Mouse (Mus musculus): ENCODE measurements around the gene Gm9999.
"Not testable (repeated sequence)": the region's sequence is repeated elsewhere in the genome, so short reads cannot be mapped to it uniquely, and the experiment has no call there.

The Gm9999 gene

DNA sequence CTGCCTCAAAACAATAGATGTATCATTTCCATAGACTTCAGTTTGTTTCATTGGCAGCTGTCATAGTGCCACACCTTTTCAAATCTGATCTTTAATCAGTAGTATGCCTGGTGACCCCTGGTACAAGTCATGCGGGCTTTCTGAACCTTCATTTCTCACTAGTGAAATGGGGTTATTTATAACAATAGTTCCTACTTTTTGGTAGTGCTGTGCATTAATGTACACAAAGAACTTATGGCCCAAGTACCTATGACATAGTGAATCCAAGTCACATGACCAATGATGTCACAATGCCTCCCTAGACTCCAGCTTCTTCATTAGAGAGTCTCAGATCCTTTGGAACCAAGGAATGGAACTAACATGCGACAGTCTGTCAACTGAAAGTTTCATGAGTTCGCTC lies at the start of gene Gm9999:
Gene Gm9999, plus strand, starts transcription at position 301 of the 400 bp plus-strand sequence.
- in situ Hi-C loops (cut with MboI, MseI) = no loop called here

GRCm38 (mm10) chr7:46934788-46935187 lies 48.6 kb upstream of the Gm9999 start:
- in situ Hi-C loops (cut with MboI, MseI) = no loop called here

DNA sequence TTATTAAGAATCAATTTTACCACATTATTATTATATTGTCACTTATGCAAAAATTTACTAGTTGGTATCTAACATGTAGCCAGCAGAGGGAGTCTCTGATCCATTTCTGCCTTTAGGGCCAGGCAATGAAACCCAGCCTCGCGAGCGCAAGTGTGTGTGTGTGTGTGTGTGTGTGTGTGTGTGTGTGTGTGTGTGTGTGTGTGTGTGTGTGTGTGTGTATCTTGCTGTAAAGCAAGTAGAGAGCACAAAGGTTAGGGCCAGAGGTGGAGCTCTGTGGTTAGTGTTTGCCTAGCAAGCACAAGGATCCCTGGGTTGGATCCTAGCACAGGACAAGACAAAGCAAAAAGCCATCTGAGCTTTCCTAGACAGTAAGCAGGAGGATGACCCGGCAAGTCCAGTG lies 47.5 kb upstream of the Gm9999 start:
- in situ Hi-C loops (cut with MboI, MseI) = no loop called here

- in situ Hi-C loops (cut with MboI, MseI) = loop anchor here in 1 of 2 experiments (5.0 kb wide), 1 partner anchor 106 kb away; no protein-coding TSS in a partner anchor
Measured at GRCm38 (mm10) chr7:46957831-46958691, 25.3 kb upstream of the Gm9999 start, which contains the start of gene Uevld. Uevld (minus strand) TSS chr7:46958527.

GRCm38 (mm10) chr7:46958853-46959252 lies 24.5 kb upstream of the Gm9999 start:
- in situ Hi-C loops (cut with MboI, MseI) = loop anchor here in 1 of 2 experiments (5.0 kb wide), 1 partner anchor 107 kb away; no protein-coding TSS in a partner anchor

GRCm38 (mm10) chr7:46960991-46961390 lies 22.4 kb upstream of the Gm9999 start:
- in situ Hi-C loops (cut with MboI, MseI) = loop anchor here (5.0 to 10.0 kb wide), 4 partner anchors 56 to 1184 kb away; no protein-coding TSS in a partner anchor

DNA sequence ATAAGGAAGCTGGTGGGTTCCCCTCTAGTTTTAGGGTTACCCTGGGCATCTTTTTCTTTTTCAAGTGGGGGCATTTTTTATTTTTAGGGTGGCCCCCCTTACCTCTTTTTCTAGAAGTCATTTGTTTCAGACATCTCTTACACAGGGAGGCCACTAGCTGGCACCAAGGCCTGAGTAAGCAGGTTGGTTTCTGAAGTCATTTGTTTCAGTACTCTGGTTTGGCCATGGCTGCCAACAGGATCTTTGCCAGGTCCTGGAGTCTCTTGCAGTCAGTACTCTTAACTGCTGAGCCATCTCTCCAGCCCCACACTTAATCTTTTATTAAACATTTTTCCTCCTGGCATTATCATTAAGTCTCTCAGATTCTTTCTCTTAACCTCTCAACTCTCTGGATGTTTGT lies 21.2 kb upstream of the Gm9999 start:
- in situ Hi-C loops (cut with MboI, MseI) = loop anchor here (5.0 to 10.0 kb wide), 4 partner anchors 55 to 1183 kb away; no protein-coding TSS in a partner anchor

- in situ Hi-C loops (cut with MboI, MseI) = loop anchor here (5.0 to 10.0 kb wide), 4 partner anchors 54 to 1182 kb away; no protein-coding TSS in a partner anchor
Measured at GRCm38 (mm10) chr7:46962806-46963618, 20.4 kb upstream of the Gm9999 start.

GRCm38 (mm10) chr7:46964070-46964469 lies 19.3 kb upstream of the Gm9999 start:
- in situ Hi-C loops (cut with MboI, MseI) = loop anchor here (5.0 to 10.0 kb wide), 4 partner anchors 53 to 1181 kb away; no protein-coding TSS in a partner anchor

GRCm38 (mm10) chr7:46969898-46970297 lies 13.5 kb upstream of the Gm9999 start:
- in situ Hi-C loops (cut with MboI, MseI) = loop anchor here (5.0 to 10.0 kb wide), 2 partner anchors 37 to 1175 kb away; partner anchors contain the start of gene Spty2d1 (in 1 of the 2)

DNA sequence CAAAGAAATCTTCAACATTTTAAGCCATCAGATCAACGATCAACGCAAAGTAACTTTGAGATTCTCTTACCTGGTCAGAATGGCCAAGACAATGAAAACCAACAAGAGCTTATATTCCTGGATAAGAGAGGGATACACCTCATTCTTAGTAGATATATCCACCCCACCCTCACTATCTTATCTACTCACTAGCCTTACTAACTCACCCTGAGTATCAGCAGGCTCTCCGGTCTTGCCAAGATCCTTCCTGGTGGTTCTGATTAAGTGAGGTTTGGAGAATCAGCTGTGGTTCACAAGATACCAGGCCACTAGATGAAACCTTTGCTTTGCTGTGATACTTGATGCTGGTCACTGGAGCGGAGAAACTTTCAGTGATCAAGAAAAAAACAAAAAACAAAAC lies 8.7 kb upstream of the Gm9999 start:
- in situ Hi-C loops (cut with MboI, MseI) = no loop called here

- in situ Hi-C loops (cut with MboI, MseI) = no loop called here
Measured at GRCm38 (mm10) chr7:46975456-46975855, 7.9 kb upstream of the Gm9999 start.

GRCm38 (mm10) chr7:46985718-46986505 lies 2.5 kb downstream of the Gm9999 start:
- in situ Hi-C loops (cut with MboI, MseI) = no loop called here

DNA sequence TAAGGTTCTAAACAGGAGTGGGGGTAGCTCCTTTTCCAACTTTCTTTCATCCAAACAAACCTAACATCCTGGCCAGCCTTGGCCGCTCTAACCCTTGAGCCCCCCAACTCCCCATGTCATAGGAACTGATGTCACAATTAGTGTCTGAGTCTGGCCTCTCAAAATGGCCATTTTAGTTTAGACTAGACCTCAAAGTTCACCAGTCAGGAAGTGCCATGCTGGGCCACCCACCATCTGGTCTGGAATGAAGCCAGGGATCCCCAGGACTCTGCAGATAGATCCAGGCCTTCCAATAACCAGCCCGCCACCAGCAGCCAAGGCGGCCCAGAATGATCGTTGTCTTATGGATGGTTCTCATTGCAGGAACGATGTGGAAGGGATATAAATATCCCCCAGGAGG lies 3.3 kb downstream of the Gm9999 start:
- in situ Hi-C loops (cut with MboI, MseI) = no loop called here

GRCm38 (mm10) chr7:46987073-46987472 lies 3.7 kb downstream of the Gm9999 start:
- in situ Hi-C loops (cut with MboI, MseI) = no loop called here

DNA sequence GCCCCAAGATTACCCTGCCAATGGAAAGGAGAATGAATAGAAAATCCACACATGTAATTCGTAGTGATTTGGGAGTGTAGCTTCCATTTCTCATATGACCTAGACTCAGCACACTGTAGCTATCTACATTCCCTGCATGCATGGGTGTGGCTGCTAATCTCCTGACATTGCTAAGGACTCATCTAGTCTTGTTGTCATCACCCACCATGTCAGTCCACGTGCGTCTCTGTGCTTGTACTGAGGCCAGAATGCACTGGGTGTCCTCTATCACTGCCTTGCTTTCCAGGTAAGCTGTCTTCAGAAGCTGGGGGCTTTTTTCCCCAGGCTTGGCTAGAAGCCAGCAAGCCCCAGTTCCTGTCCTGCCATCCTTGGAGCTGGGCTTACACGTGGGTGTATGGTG lies 6.0 kb downstream of the Gm9999 start:
- in situ Hi-C loops (cut with MboI, MseI) = not testable (repeated sequence)

- in situ Hi-C loops (cut with MboI, MseI) = no loop called here
Measured at GRCm38 (mm10) chr7:46993079-46993478, 9.7 kb downstream of the Gm9999 start.

DNA sequence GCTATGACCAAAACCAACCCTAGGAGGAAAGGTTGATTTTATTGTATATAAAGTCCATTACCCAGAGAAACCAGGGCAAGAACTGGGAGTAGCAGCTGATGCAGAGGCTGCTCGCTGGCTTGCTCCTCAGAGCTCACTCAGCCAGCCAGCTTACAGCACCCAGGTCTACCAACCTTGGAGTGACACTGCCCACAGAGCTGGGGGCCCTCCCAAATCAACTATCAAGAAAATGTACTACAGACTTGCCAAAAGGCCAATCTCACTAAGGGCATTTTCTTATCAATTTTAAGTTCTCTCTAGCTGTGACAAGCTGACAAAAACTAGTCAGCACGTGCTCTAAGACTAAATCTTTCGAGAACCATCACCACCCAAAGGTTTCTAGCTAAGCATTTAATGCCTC lies 12.2 kb downstream of the Gm9999 start:
- in situ Hi-C loops (cut with MboI, MseI) = no loop called here

- in situ Hi-C loops (cut with MboI, MseI) = no loop called here
Measured at GRCm38 (mm10) chr7:46997008-46997407, 13.6 kb downstream of the Gm9999 start.

DNA sequence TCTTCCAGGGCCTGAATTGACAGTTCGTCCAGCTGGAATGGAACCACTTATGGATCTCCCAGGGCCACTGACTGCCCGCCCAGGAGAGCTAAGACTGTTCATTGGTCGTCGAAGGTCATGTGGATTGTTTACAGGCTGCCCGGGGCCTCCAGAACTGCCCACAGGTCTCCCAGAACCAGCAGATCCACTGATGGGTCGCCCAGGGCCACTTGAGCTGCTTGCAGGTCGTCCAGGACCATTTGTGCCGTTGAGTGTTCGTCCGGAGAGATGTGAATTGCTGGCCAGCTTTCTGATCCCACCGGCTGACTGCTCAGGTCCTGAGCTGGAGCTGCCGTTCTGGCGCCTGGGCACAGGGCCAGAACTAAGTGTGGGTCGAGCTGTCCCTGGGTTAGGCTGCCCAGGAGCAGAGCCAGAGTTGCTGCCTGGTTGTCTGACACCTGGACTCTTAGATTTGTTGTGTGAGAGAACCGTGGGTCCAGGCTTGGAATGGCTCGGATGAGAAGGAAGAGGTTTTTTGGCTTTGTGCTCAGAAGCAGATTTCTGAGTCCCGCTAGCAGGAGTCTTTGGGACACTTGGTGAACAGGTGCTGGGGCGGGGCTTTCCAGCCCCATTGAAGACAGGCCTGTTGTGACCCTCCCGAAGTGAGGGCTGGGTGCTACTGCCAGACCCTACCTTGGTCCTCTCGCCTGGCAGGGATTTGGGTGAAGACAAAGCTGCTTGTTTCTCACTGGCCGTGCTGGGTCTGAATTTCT lies 14.4 kb downstream of the Gm9999 start:
- in situ Hi-C loops (cut with MboI, MseI) = no loop called here
